Mouse (Mus musculus) myocyte (in vitro differentiated cells): ENCODE data around the gene AI481877.

Experiments
- CEBPB ChIP-seq: IDR thresholded peaks from 2 replicates; pipeline ENCODE4 v1.6.1; 2011; ENCODE audit warnings: mild to moderate bottlenecking, moderate library complexity; ENCODE audit not compliant: poor library complexity, insufficient read depth, severe bottlenecking
- E2F4 ChIP-seq: IDR thresholded peaks from one replicate; pipeline ENCODE4 v1.6.1; 2011; ENCODE audit warnings: mild to moderate bottlenecking, control low read depth, moderate library complexity; ENCODE audit not compliant: insufficient read depth
- MAX ChIP-seq: IDR thresholded peaks from one replicate; pipeline ENCODE4 v1.6.1; 2011; ENCODE audit warnings: low read depth, mild to moderate bottlenecking, control low read depth
- MYOD1 ChIP-seq, 3 experiments: IDR thresholded peaks; one replicate each; pipeline ENCODE4 v1.6.1; 2011; ENCODE audit warnings: control low read depth in 2 of 3, low read depth in 2 of 3, mild to moderate bottlenecking in 2 of 3, moderate library complexity in 1 of 3; ENCODE audit not compliant: insufficient read length in 2 of 3, control insufficient read depth in 1 of 3
- MYOG ChIP-seq, 3 experiments: IDR thresholded peaks; one replicate each; pipeline ENCODE4 v1.6.1; 2011; ENCODE audit warnings: control low read depth in 2 of 3, low read depth in 2 of 3, mild to moderate bottlenecking in 2 of 3; ENCODE audit not compliant: insufficient read length in 2 of 3, control insufficient read depth in 1 of 3, insufficient read depth in 1 of 3
- POLR2A ChIP-seq: IDR thresholded peaks from one replicate; pipeline ENCODE4 v1.6.1; 2011; ENCODE audit warnings: low read depth, mild to moderate bottlenecking, control low read depth, moderate library complexity; ENCODE audit not compliant: insufficient read length
- POLR2AphosphoS2 ChIP-seq: IDR thresholded peaks from one replicate; pipeline ENCODE4 v1.6.1; 2011; ENCODE audit warnings: low read depth, control low read depth; ENCODE audit not compliant: insufficient read length
- TCF12 ChIP-seq: IDR thresholded peaks from one replicate; pipeline ENCODE4 v1.6.1; 2011; ENCODE audit warnings: mild to moderate bottlenecking, control low read depth; ENCODE audit not compliant: poor library complexity, insufficient read depth, severe bottlenecking
- USF1 ChIP-seq: IDR thresholded peaks from one replicate; pipeline ENCODE4 v1.6.1; 2011; ENCODE audit warnings: low read depth, mild to moderate bottlenecking, control low read depth, moderate library complexity

GRCm38 (mm10) chr4:59175929-59176328, 37.1 kb upstream of the AI481877 start:
- no peak for TF ChIP-seq MAX
- TF ChIP-seq POLR2A, result no peak
- TF ChIP-seq USF1, result no peak
- no peak for TF ChIP-seq POLR2AphosphoS2
- no peak for TF ChIP-seq E2F4
- TF ChIP-seq TCF12, result no peak
- TF ChIP-seq CEBPB, result no peak
- no peak for TF ChIP-seq MYOD1 (IDR thresholded peaks at IDR 0.05; ENCODE audit: control insufficient read depth in 1 of 3, insufficient read length in 2 of 3, low read depth in 2 of 3)
- TF ChIP-seq MYOG (IDR thresholded peaks at IDR 0.05; ENCODE audit: control insufficient read depth in 1 of 3, insufficient read depth in 1 of 3, insufficient read length in 2 of 3, low read depth in 2 of 3), result no peak
